Mouse (Mus musculus): Measurements from ENCODE around the gene Dnah11.

Dnah11 gene

GRCm38 (mm10) chr12:118198386-118199093 is at the start of gene Dnah11:
Gene Dnah11 (minus strand): TSS chr12:118199043.
- peak; percentile 82 to 86 for DNase-seq

- no peak for DNase-seq
Observed at GRCm38 (mm10) chr12:118221182-118221581, 22.3 kb upstream of the Dnah11 start.

GRCm38 (mm10) chr12:118220062-118220461 is 21.2 kb upstream of the Dnah11 start:
- no peak for DNase-seq

GRCm38 (mm10) chr12:118212163-118212562 is 13.3 kb upstream of the Dnah11 start:
- DNase-seq: no peak

GRCm38 (mm10) chr12:118196583-118196982 is 2.3 kb downstream of the Dnah11 start:
- no peak for DNase-seq

- no peak for DNase-seq
Observed at GRCm38 (mm10) chr12:118189535-118189934, 9.3 kb downstream of the Dnah11 start.

- no peak for DNase-seq
Observed at GRCm38 (mm10) chr12:118187663-118188062, 11.2 kb downstream of the Dnah11 start.

- DNase-seq: no peak
Observed at GRCm38 (mm10) chr12:118186881-118187489, 11.9 kb downstream of the Dnah11 start.

- no peak for DNase-seq
Observed at GRCm38 (mm10) chr12:118186120-118186880, 12.5 kb downstream of the Dnah11 start.

GRCm38 (mm10) chr12:118184731-118185130 is 14.1 kb downstream of the Dnah11 start:
- no peak for DNase-seq

- DNase-seq: no peak
Observed at GRCm38 (mm10) chr12:118177756-118178155, 21.1 kb downstream of the Dnah11 start.

GRCm38 (mm10) chr12:118164785-118165184 is 34.1 kb downstream of the Dnah11 start:
- no peak for DNase-seq

GRCm38 (mm10) chr12:118156986-118157385 is 41.9 kb downstream of the Dnah11 start:
- DNase-seq: no peak

GRCm38 (mm10) chr12:118147521-118148033 is 51.3 kb downstream of the Dnah11 start:
- no peak for DNase-seq

GRCm38 (mm10) chr12:118128116-118128515 is 70.7 kb downstream of the Dnah11 start:
- no peak for DNase-seq

- no peak for DNase-seq
Observed at GRCm38 (mm10) chr12:118119668-118120067, 79.2 kb downstream of the Dnah11 start.

GRCm38 (mm10) chr12:118112599-118112998 is 86.2 kb downstream of the Dnah11 start:
- no peak for DNase-seq

- DNase-seq: no peak
Observed at GRCm38 (mm10) chr12:118111896-118112295, 86.9 kb downstream of the Dnah11 start.

GRCm38 (mm10) chr12:118107719-118108118 is 91.1 kb downstream of the Dnah11 start:
- no peak for DNase-seq

- DNase-seq: no peak
Observed at GRCm38 (mm10) chr12:118104520-118104919, 94.3 kb downstream of the Dnah11 start.

- DNase-seq: no peak
Observed at GRCm38 (mm10) chr12:118099694-118100093, 99.1 kb downstream of the Dnah11 start.

GRCm38 (mm10) chr12:118098257-118098656 is 100.6 kb downstream of the Dnah11 start:
- DNase-seq: no peak

- no peak for DNase-seq
Observed at GRCm38 (mm10) chr12:118094946-118095345, 103.9 kb downstream of the Dnah11 start.
